Mouse (Mus musculus): ENCODE measurements around the gene Spag17.

Spag17 gene

GRCm38 (mm10) chr3:99964345-99964744 is 79.1 kb downstream of the Spag17 start:
- no peak for DNase-seq (ENCODE audit: low read depth, low spot score)

GRCm38 (mm10) chr3:99965863-99966262 is 80.7 kb downstream of the Spag17 start:
- DNase-seq (ENCODE audit: low read depth, low spot score), result no peak

- no peak for DNase-seq (ENCODE audit: low read depth, low spot score)
These were observed 81.1 kb downstream of the Spag17 start for GRCm38 (mm10) chr3:99966285-99966684.

GRCm38 (mm10) chr3:99970766-99971165 is 85.6 kb downstream of the Spag17 start:
- DNase-seq (ENCODE audit: low read depth, low spot score), result no peak

- no peak for DNase-seq (ENCODE audit: low read depth, low spot score)
These were observed 95.8 kb downstream of the Spag17 start for GRCm38 (mm10) chr3:99981046-99981445.

GRCm38 (mm10) chr3:100004676-100005075 is 119.5 kb downstream of the Spag17 start:
- DNase-seq (ENCODE audit: low read depth, low spot score), result no peak

- DNase-seq (ENCODE audit: low read depth, low spot score), result no peak
These were observed 124.6 kb downstream of the Spag17 start for GRCm38 (mm10) chr3:100009807-100010206.

- DNase-seq (ENCODE audit: low read depth, low spot score), result no peak
These were observed 128.9 kb downstream of the Spag17 start for GRCm38 (mm10) chr3:100014110-100014509.

GRCm38 (mm10) chr3:100031291-100031690 is 146.1 kb downstream of the Spag17 start:
- DNase-seq (ENCODE audit: low read depth, low spot score), result no peak

GRCm38 (mm10) chr3:100032969-100033368 is 147.8 kb downstream of the Spag17 start:
- no peak for DNase-seq (ENCODE audit: low read depth, low spot score)

- DNase-seq (ENCODE audit: low read depth, low spot score), result no peak
These were observed 149.3 kb downstream of the Spag17 start for GRCm38 (mm10) chr3:100034366-100034956.

- no peak for DNase-seq (ENCODE audit: low read depth, low spot score)
These were observed 149.9 kb downstream of the Spag17 start for GRCm38 (mm10) chr3:100035097-100035496.

- no peak for DNase-seq (ENCODE audit: low read depth, low spot score)
These were observed 151.6 kb downstream of the Spag17 start for GRCm38 (mm10) chr3:100036846-100037245.

GRCm38 (mm10) chr3:100074406-100074805 is 189.2 kb downstream of the Spag17 start:
- no peak for DNase-seq (ENCODE audit: low read depth, low spot score)

GRCm38 (mm10) chr3:100102386-100103092 is 217.3 kb downstream of the Spag17 start:
- DNase-seq (ENCODE audit: low read depth, low spot score), result no peak

- DNase-seq (ENCODE audit: low read depth, low spot score), result no peak
These were observed 221.5 kb downstream of the Spag17 start for GRCm38 (mm10) chr3:100106736-100107135.

- no peak for DNase-seq (ENCODE audit: low read depth, low spot score)
These were observed 233.5 kb downstream of the Spag17 start for GRCm38 (mm10) chr3:100118681-100119080.

- no peak for DNase-seq (ENCODE audit: low read depth, low spot score)
These were observed 236.8 kb downstream of the Spag17 start for GRCm38 (mm10) chr3:100121961-100122360.

- no peak for DNase-seq (ENCODE audit: low read depth, low spot score)
These were observed 237.2 kb downstream of the Spag17 start for GRCm38 (mm10) chr3:100122445-100122844.

GRCm38 (mm10) chr3:100160682-100161445 is 275.7 kb downstream of the Spag17 start:
- DNase-seq (ENCODE audit: low read depth, low spot score), result no peak

GRCm38 (mm10) chr3:100161665-100162314 is 276.6 kb downstream of the Spag17 start:
- no peak for DNase-seq (ENCODE audit: low read depth, low spot score)

Data from retina, adult 2 months (tissue).